Mouse (Mus musculus): ENCODE measurements at regions not wholly inside any gene's neighbourhood (a gene's known extent, or its start where the extent isn't known, plus 50 kb on each side); places are given as distances from the start of the nearest gene placed in this dataset.
A peak's percentile ranks its signal among the peaks of the same experiment; 100 is the strongest.

DNA sequence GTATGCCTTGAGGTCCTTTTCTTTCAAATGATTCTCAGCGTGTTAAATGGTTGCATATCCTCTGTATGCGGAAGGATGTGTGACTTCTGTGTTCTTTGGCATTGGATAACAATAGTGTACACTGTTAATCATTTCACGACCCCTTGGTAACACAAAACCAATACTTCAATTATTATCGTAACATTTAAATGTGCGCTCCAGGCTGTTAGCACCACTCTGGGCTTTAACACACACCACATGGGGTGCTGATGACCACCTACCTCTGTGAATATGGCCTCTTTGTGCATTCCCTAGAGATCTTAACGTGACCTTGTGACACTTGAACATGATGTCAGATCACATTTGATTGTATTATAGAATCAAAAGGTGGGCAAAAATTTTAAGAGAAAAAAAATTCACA is 80.2 kb upstream of the Csnka2ip start:
- Histone ChIP-seq H3K27ac (replicated peaks) (no peak overlapping the region), H3K4me1 (no peaks in the 10 kb centered on the region), H3K9me3 (no peaks in the 10 kb centered on the region), H3K36me3 (no peaks in the 10 kb centered on the region), H3K4me3 (no peak overlapping the region), H3K4me2 (replicated peaks) (no peak overlapping the region), H3K9ac (replicated peaks) (no peak overlapping the region), H3K27me3 (peaks cover 7% of the 10 kb centered on the region; the same call in 1 of the 2 replicates)
- WGBS = 74% methylated on average over 6 of the region's 6 CpGs
- ATAC-seq (ENCODE audit: low FRiP score, low read depth) = no peak; the same call in 1 of the 2 replicates

DNA sequence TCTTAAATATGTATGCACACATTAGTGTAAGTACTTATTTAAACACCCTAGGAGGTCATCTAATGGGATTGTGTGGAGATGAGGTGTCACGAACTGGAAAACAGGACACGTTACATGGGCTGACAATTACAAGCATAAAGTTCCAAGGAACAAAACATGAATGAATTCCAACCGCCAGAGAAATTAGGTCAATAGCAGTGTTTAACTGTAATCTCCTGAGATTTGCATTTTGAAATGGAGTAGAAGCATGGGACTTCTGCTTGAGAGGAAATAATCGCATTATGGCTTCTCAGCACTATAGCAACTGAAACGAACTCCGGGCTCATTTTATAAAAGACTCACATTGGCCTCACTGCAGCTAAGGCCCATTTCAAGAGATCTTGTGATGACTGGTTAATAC is 79.7 kb upstream of the Csnka2ip start:
- no peak overlapping the region for H3K4me3 ChIP-seq
- H3K27ac ChIP-seq (replicated peaks) = no peak overlapping the region
- peaks cover 7% of the 10 kb centered on the region; the same call in 1 of the 2 replicates for H3K27me3 ChIP-seq
- no peak overlapping the region for H3K4me2 ChIP-seq (replicated peaks)
- WGBS = 49% methylated on average over 6 of the region's 6 CpGs
- H3K36me3 ChIP-seq = no peaks in the 10 kb centered on the region
- no peaks in the 10 kb centered on the region for H3K4me1 ChIP-seq
- no peak overlapping the region for H3K9ac ChIP-seq (replicated peaks)
- H3K9me3 ChIP-seq = no peaks in the 10 kb centered on the region
- peak; percentile 76 for ATAC-seq (ENCODE audit: low FRiP score, low read depth)

DNA sequence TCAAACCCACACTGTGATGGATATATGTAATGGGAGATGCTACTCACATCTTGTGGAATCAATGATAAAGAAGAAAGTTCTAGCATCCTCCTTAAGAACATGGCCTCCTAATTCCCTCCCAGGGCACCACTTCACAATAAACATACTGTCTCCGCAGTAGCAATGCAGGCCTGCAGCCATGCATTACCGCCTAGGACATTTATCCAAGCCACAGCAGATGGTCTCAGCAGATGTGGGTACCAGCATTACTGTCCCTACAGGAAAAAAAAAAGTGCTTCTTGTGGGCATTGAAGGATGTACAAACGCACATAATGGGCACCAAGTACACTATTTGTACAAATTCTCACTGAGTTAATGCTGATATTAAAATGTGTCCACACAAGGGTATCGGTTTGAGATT is 78.6 kb upstream of the Csnka2ip start:
- Histone ChIP-seq H3K4me1 (0 out of 2 replicates have a peak, but pooled peaks cover 3% of the 10 kb centered on the region), H3K9me3 (no peaks in the 10 kb centered on the region), H3K4me2 (replicated peaks) (no peak overlapping the region), H3K4me3 (no peak overlapping the region), H3K36me3 (no peaks in the 10 kb centered on the region), H3K9ac (replicated peaks) (no peak overlapping the region), H3K27ac (replicated peaks) (no peak overlapping the region), H3K27me3 (peaks cover 7% of the 10 kb centered on the region; the same call in 1 of the 2 replicates)
- no peak for ATAC-seq (ENCODE audit: low FRiP score, low read depth)
- WGBS = 92% methylated on average over 4 of the region's 4 CpGs

DNA sequence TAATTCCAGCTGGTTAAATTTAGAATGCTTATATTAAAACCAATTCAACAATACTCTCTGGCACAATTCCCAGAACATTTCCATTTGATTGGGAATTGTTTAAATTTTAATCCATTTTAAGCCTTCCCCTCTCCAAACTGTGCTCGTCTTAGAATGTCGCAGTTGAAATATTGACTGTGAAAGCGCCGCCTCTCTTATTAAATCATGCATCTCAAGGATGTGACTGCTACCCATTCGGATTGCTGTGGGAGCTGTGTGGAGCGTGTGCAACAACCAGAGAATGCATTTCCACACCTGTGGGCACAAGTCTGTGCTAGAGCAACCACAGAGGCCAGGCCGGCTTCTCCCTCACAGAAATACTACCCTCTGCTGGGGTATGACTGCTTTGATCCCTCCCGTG is 75.1 kb upstream of the Csnka2ip start:
- H3K4me3 ChIP-seq = no peak overlapping the region
- peaks cover 7% of the 10 kb centered on the region; the same call in 1 of the 2 replicates for H3K27me3 ChIP-seq
- no peaks in the 10 kb centered on the region for H3K36me3 ChIP-seq
- no peaks in the 10 kb centered on the region for H3K9me3 ChIP-seq
- no peak overlapping the region for H3K4me2 ChIP-seq (replicated peaks)
- ATAC-seq (ENCODE audit: low FRiP score, low read depth) = no peak
- WGBS = 73% methylated on average over 8 of the region's 8 CpGs
- H3K4me1 ChIP-seq = 0 out of 2 replicates have a peak, but pooled peaks cover 3% of the 10 kb centered on the region
- no peak overlapping the region for H3K9ac ChIP-seq (replicated peaks)
- H3K27ac ChIP-seq (replicated peaks) = no peak overlapping the region

DNA sequence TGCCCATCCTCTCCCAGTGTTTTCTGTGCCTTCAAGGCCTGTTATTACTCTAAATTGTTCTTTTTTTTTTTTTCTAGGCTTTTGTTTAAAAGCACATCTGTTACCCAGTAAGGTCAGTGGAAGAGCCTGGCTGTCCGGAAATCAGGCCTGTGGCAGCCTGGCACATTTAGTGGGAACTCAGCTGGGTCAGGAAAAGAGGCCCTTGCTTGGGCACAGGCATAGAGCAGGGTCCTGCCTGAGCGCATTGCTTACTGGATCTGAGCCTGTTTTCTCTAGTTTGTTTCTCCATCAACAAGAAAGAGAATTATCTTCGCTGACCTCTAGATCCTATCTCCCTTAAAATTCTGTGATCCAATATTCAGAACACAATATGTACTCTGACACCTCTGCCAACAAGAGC is 74.7 kb upstream of the Csnka2ip start:
- Histone ChIP-seq H3K9me3 (no peaks in the 10 kb centered on the region), H3K4me2 (replicated peaks) (no peak overlapping the region), H3K27ac (replicated peaks) (no peak overlapping the region), H3K4me1 (0 out of 2 replicates have a peak, but pooled peaks cover 3% of the 10 kb centered on the region), H3K36me3 (no peaks in the 10 kb centered on the region), H3K27me3 (peaks cover 7% of the 10 kb centered on the region; the same call in 1 of the 2 replicates), H3K4me3 (no peak overlapping the region), H3K9ac (replicated peaks) (no peak overlapping the region)
- WGBS = 69% methylated on average over 3 of the region's 3 CpGs
- ATAC-seq (ENCODE audit: low FRiP score, low read depth) = no peak

DNA sequence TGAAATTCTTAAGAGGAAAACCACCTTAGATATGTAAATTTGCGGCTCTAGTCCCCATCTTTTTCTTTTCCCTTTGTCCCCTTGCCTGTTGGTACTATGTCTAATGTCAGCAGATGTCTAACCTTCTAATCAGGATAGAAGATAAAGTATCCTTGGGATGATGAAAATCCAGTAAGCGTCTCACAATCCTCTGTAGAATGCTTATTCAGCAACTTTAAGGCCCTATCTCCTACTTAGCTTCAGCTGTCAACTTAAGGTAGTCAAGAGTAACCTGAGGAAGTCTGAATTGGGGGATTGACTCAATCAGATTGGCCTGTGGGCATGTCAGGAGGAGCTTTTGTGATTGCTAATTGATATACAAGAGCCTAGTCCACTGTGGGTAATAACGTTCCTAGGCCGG is 64.7 kb upstream of the Csnka2ip start:
- no peaks in the 10 kb centered on the region for H3K4me1 ChIP-seq
- no peak overlapping the region for H3K9ac ChIP-seq (replicated peaks)
- no peak overlapping the region for H3K27ac ChIP-seq (replicated peaks)
- H3K9me3 ChIP-seq = no peaks in the 10 kb centered on the region
- ATAC-seq (ENCODE audit: low FRiP score, low read depth) = no peak
- no peaks in the 10 kb centered on the region for H3K36me3 ChIP-seq
- WGBS = 79% methylated on average over 4 of the region's 4 CpGs
- H3K4me3 ChIP-seq = no peak overlapping the region
- H3K4me2 ChIP-seq (replicated peaks) = no peak overlapping the region
- H3K27me3 ChIP-seq = no peaks in the 10 kb centered on the region

Data from midbrain, embryonic 12.5 days (tissue).